Mouse (Mus musculus) T-helper 17 cell (primary cell): ENCODE data around the gene Lrch3.

Source experiments
- in situ Hi-C, 2 experiments: fragments of 300-600 bp; cut with MboI, MseI; formaldehyde crosslinking; loops; 1 replicate in 1 of 2; 2 replicates in 1 of 2; pipeline ENCODE4 v1.15.1; 2025; ENCODE audit warnings: high pct_unique_total_duplicates in 2 of 2

Gene Lrch3

DNA sequence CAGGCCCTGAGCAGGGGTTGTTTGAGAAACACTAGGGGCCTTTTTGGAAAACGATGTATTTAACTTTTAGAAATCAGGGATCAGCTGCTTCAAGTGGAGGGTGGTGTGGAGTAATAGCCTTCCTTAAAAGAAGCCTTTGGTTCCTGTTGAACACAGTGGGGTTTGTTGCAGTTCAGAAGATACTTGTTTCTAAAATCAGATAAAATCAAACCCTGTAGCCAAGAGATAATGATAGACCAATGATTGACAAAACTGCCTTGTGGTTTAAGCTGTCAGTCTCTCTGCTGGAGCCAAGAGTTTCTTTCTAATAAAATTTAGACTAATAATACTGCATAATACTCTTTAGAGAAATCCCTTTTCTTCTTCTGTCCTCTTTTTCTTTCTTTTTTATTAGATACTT lies 66.3 kb downstream of the Lrch3 start:
- in situ Hi-C loops, result no loop called here

DNA sequence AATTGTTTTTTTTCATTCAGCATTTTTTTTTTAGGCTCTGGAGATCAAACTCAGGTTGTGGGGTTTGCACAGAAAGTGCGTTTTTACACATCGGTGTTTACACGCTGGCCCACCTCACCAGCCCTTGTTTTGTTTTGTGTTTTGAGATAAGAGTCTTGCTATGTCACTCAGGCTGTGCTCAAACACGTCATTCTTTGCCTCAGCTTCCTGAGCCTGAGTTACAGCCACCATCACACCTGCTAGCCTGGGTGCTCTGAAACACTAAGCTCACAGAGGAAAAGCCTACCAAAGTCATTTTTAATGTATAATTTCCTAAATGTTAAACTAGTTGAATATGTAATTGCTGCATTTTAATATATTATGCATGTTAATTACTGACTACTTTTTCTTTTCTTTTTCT lies 67.5 kb downstream of the Lrch3 start:
- in situ Hi-C loops, result no loop called here

DNA sequence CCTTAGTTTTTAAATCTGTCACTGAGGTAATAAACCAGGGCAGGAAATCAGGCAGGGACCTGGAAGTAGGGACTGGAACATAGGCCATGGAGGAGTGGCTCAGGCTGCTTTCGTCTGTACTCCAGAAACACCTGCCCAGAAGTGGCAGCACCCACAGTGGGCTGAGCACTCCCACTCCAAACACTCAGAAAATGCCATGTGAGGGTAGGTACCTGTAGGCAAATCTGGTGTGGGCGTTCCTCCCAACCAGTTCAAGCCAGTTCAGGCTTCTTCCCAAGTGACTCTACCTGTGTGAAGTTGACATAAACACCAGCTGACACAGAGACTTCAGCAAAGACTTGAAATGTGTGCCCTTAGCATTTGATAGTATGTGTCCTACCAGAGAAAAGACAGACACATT lies 70.7 kb downstream of the Lrch3 start:
- in situ Hi-C loops, result no loop called here

DNA sequence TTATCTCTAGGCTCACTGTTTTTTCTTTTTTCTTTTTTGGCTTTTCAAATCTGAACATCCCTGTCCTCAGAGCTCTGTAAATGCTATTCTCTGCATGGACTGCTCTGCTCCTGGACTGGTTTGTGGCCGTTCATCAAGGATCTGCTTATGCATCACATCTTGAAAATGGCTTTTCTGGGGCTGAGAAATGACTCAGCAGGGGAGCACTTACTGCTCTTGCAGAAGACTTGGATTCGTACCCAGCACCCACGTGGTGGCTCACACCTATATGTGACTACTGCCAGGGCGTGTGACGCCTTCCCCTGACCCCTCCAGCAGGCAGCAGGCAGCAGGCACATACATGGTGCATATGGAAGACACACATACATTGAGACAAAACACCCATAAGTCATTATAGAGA lies 78.3 kb downstream of the Lrch3 start:
- in situ Hi-C loops, result no loop called here

DNA sequence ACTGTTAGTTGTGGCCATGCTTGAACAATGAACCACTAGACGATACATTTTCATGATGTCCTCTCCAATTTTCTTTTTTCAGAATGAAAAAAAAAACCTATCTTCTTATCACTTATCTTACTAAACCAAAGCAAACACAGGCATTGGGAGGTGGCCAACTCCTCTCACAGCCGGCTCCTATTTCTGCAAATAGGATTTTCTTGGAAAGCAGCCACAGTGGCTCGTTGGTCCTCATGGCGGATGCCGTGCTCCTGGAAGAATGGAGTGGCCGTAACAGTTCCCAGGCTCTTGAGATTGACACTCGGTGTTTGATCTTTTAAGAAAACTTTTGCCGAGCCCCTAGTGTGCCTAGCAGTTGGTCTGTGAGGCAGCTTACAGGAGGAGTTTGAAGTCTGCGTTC lies 91.3 kb downstream of the Lrch3 start:
- in situ Hi-C loops, result no loop called here

DNA sequence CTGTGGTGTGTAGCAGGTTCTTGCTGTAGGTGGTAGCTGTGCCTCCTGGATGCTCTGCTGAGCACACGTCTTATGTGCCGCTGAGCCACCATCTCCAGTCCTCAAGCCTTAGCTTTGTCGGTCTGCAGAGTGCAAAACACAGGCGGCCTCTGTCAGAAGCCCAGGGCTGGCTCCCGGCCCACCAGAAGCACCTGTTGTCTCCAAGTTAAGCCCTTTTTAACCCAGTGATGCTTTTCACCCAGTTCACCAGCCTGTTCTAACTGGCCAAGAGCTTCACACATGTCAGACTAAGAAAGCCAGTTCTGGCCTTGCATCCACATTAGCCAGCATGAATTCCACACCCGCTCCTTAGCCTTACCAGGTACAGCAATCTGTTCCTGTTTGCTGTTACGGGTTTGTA lies 93.0 kb downstream of the Lrch3 start:
- in situ Hi-C loops, result no loop called here

DNA sequence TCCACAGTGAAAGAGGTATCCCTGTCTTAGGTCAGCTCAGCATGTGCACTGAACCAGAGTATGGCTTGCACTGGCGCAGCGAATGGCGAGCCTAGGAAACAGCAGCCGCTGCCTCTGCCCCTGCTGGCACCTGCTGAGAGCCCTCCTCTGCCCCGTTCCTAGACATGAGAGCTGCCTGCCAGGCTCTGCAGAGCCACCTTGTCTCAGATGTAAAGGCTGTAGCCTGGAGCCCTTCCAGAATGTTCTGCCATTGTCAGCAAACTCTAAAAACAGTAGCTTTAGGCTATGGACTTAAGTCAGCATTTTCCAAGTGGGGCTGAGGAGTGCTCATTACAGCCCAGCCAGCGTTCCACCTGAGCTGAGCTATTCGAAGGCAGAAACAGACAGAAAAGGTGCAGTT lies 93.5 kb downstream of the Lrch3 start:
- in situ Hi-C loops, result no loop called here

DNA sequence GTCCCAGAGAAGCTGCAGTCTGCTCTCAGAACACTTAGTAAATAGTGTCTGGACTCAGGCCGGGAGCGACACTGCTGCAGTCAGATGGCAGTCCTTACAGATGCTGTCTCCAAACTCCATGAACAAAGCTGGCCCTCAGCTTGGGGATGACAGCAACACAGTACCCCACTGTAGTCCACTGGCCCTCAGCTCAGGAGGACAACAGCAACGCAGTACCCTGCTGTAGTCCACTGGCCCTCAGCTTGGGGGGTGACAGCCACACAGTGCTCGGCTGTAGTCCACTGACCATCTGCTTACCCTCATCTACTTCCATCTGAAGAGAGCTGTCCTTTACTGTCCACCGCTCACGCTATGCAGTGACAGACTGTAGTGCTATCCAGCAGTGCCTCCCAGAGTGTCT lies 96.3 kb downstream of the Lrch3 start:
- in situ Hi-C loops, result no loop called here

DNA sequence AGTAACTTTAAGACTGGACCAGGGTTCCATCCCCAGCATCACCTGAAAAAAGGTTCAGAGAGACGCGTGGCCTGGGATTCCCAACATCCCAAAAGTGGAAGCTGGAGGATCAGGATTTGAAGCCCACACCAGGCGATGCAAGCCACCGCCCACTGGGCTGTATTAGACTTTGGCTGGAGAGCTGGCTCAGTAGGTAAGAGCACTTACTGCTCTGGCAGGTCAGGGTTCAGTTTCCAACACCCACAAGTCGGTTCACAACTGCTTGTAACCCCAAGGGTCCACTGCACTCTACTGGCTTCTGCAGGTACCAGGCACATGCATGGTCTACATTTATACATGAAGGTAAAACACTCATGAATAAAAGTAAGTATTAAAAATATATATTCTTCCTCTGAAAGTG lies 99.9 kb downstream of the Lrch3 start:
- in situ Hi-C loops, result no loop called here

DNA sequence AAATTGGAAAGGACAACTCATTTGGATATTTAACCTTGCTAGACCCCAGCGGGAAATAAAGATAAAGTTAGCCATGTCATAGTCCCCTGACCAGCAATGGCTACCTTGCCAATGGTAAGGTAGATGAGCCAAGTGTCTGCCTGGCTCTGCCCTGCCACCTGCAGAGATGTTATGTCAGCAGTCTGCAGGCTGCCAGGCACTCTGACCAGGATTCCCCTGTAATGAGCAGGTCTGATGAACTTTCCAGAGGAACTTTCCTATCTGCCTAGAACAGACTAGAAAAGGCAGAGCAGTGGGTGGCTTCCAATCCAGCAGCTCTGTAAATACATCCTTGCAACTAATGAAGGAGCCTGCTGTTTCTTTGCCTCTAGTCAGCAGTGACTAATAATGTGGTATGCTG lies 101.0 kb downstream of the Lrch3 start:
- in situ Hi-C loops, result no loop called here

DNA sequence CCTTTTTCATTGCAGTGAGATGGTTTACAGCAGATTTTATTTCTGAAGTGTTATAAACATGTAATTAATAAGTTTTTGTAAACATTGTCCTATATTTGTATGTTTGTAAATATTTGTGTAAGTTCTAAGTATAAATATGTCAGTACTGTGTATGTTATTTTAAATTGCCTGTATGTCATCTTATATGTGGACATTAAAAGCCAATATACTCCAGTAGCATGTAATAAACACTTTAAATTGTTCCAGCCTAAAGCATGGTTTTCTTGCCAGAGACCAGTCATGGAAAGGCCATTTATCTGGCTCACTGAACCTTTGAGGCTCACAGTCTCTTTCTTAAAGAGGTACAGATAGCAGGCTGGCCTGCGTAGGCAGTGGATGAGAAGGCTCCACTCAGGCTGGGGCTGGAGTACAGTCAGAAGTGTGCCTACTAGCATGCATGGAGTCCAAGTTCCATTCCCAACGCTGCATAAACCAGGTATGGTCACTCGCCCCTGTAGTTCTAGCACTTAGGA lies 101.6 kb downstream of the Lrch3 start:
- in situ Hi-C loops, result no loop called here

DNA sequence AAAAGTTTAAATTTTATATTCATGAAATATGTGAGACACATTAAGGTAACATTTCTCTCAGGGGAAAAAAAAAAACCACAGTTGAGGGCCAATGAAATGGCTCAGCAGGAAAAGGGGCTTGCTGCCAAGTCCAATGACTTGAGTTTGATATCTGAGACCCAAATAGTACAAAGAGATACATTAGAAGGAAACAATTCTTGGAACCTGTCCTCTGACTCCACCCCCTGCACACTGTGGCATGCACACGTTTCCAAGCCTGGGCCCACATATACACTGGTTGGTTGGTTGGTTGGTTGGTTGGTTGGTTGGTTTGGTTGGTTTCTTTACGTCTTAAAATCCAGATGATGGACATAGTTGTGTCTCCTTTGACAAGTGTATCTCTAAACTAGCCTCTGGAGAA lies 102.1 kb downstream of the Lrch3 start:
- in situ Hi-C loops, result no loop called here

DNA sequence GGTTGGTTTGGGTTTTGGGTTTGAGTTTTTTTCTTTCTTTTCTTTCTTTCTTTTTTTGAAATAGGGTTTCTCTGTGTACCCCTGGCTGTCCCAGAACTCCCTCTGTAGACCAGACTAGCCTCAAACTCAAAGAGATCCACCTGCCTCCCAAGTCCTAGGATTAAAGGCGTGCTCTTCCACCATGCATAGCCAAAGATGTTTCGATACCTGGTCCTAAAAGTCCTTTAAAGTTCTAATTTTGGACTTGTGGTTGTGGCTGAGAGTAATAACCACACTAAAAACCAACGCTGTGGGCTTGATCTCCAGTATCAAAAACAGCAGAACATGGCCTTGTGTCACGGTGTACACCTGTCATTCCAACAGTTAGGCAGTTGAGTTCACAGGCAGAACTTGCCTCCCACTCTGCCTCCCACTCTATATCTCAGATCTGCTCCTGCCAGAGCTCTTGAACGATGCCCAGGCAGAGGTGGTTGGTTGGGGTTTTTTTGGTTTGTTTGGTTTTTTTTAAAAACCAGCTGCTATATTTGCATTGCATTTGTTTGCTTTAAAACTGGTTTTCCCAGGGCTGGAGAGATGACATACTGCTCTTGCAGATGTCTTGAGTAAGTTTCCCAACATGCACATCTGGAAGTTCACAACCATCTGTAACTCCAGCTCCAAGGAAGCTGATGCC lies 103.9 kb downstream of the Lrch3 start:
- in situ Hi-C loops, result no loop called here

DNA sequence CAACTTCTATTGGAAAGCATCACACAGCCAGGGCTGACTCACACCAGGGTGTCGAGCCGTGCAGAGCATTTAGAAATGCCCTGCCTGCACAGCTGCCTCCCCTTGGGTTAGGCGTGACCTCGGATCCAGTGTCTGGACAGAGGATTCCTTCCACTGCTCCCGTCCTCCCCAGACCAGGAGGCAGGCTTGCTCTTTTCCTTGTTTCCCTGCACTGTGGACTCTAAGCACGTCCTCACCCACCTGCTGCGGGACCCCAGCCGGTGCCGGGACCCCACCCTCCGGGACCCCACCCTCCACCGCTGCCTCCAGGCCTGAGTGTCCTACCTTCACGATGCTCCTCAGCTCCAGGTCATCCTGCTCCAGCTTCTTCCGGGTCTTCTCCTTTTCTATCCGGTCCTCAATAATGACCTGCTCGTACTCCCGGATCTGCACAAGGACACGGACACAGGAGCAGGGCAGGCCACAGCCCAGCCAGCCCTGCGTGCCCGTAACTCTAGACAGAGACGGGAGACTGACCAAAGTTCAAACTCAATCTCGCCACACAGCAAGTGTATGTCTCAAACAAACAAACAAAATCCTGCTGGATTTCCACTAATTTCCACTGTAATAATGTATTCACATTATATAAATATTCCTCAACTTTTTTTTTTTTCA lies 105.3 kb downstream of the Lrch3 start:
- in situ Hi-C loops, result no loop called here

DNA sequence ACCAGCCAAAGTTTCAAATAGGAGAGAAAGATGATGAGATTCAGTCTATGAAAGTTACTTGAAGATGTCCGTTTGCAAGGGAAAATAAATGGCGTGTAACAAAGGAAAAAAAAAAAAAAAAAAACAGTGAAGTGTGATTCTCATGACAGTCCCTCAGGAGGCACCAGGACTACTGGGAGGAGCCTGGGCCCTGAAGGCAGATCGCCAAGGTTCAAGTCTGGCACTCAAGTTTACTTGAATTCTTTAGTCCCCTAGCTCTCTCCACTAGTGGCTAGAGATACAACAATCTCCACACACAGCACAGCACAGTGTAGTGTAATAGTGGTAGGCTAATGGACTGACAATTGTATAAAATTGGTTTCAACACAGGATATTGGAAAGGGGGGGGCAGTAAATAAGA lies 107.5 kb downstream of the Lrch3 start:
- in situ Hi-C loops, result loop anchor here in 1 of 2 experiments (5.0 kb wide), 2 partner anchors 136 to 209 kb away; partner anchors contain the start of gene Smbd1

DNA sequence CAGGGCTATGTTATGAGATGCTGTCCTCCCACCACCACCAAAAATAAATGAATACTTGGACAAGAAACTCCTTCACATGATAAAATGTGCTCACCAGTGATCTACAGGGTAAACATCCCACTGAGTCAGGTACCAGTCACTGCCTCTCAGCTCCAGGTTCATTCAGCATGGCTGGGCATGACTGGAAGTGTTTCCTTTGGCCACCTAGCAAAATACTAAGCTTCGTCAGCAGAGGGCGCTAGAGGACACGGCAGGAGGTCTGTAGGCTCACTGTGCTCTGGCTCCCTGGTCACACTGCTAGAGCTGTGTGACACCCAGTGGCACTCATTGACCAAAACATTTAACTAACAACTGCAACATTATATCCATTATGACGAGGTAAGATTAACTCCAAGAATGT lies 109.8 kb downstream of the Lrch3 start:
- in situ Hi-C loops, result loop anchor here in 1 of 2 experiments (5.0 kb wide), 2 partner anchors 134 to 211 kb away; partner anchors contain the start of gene Smbd1

DNA sequence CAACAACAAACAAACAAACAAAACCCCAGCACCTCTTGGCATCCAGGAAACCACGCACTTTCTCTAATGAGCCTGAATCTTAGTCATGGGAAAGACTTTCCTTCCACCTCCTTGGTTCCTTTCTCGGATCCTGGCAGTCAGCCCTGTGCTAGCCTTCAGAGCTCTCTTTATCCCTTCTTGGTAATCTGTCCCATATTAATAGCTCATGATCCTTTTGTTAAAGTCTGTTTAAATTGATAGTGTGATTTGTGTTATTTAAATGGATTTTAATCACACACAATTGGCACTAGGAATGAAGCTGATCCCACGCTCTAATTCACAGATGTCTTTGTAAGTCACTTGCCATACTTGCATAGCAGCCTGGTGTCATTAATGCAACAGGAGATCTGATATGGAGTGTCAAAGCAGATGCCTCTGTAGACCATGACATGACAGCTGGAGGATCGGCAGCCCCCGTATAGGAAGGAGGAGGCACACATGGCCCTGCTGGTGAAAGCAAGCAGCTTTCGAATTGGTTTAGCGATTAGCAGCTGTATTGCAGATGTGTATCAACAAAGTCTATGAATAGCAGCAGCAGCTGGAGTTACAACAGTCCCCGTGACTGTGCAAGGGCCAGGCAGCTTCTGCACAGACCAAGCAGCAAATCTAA lies 110.7 kb downstream of the Lrch3 start:
- in situ Hi-C loops, result loop anchor here in 1 of 2 experiments (5.0 kb wide), 2 partner anchors 133 to 212 kb away; partner anchors contain the start of gene Smbd1

DNA sequence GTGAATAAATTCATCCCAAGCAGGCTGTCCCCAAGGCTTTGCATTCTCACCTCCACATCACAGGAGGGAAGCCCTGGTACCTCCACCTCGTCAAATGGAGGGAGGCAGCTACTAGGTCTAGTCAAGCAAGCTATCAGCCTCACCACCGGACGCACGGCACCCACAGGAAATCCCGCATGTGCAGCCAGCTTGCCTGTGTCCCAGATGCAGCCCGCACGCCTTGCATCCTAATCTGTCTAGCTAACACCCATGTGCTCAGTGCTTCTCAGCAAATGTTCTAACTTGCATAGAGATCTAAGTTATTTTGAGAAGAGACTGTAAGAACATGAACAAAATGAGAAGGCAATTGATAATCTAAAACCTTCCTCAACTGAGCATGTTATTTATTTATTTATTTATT lies 112.5 kb downstream of the Lrch3 start:
- in situ Hi-C loops, result no loop called here

DNA sequence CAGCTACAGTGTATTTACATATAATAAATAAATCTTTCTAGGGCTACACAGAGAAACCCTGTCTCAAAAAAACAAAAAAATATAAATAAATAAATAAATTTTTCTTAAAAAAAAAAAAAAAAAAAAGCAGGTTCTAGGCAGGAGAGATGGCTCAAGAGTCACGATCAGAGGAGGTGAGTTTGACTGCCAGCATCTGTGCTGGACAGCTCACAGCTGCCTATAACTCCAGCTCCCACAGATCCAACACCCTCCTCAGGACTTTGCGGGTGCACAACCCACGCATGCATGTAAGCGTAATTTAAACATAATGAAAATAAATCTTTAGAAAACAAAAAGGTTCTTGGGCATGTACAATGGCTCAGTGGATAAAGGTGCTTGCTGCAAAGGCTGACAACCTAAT lies 122.1 kb downstream of the Lrch3 start:
- in situ Hi-C loops, result no loop called here

DNA sequence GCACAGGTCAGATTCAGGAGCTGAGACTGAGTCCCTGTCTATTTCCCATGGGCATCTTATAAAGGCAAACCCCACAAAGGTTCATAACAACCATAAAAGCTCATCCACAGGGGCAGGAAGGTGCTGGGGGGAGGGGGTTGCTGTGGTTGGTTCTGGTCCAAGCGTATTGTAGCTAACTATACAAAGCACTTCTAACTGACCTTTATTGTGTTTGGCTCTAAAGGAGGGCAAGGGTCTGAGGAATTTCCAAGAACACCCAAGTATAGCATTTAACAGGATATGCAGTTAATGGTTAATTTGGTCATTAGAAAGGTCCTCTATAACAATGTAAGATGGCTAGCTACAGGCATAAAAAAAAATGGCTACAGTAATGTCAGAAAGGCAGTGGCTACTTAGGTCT lies 128.8 kb downstream of the Lrch3 start:
- in situ Hi-C loops, result no loop called here

DNA sequence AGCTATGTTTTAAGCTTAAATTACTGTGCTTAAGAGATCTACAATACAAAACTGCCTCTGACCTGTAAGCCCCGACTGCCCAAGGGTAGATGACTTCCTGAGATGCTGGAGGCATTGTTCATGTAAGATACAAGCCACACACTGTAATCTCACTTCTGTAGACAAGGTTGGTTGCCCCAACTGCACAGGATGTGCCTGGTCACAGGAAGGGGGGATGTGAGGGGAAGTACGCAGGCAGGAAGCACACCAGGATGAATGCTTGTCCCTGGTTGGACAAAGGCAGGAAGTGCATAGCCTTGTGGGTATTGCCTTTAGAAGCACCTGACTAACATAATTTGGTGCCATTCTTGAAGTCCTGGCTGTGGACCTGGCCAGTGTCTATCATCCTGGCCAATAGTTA lies 129.4 kb downstream of the Lrch3 start:
- in situ Hi-C loops, result no loop called here

DNA sequence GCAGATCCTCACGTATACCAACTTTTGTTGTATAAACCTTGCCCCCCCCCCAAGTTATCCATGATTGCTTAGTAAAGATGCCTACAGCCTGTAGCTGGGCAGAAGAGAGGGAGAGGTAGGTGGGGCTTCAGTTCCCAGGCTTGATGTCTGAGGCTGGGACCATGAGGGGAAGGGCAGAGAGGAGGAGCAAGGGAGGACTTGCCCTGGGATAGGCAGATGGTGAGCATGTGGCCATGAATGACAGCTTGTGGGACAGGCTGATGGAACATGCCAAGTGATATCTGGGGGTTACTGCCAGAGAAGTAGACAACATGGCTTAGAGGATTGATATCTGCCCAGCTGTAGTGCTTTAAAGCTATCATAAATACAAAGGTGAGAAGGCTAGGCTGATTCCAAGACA lies 134.1 kb downstream of the Lrch3 start:
- in situ Hi-C loops, result no loop called here

DNA sequence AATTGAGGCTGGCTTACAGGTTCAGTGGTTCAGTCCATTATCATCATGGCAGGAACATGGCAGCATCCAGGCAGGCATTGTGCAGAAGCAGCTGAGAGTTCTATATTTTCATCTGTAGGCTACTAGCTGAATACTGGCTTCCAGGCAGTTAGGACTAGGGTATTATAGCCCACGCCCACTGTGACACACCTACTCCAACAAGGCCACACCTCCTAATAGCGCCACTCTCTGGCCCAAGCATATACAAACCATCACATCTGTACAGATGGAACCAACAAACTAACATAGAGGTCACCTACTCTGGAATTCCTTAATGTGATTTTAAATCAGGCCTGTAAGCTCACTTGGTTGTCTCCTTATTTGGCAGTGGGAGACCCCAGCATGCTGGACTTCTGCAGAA lies 134.8 kb downstream of the Lrch3 start:
- in situ Hi-C loops, result no loop called here
